Mouse (Mus musculus) gastrocnemius, postnatal 25 days (tissue): ENCODE results near the gene Draxin. TPM values are rescaled to one million over a fixed set of nuclear protein-coding genes. Genes with fewer than 3 reads are reported as not detected.
A peak's percentile ranks its signal among the peaks of the same experiment; 100 is the strongest.

Experiments used
- DNase-seq: peaks from one replicate; pipeline ENCODE4 v3.0.0; 2022
- total RNA-seq, 2 experiments: library from RNA; stranded (reverse); gene quantifications; 1 replicate in 1 of 2; 2 replicates in 1 of 2; pipeline ENCODE4 v1.2.3; 2021

Draxin gene
- total RNA-seq, 2 experiments from 2014 or later = not detected

- DNase-seq = peak; percentile 54
Measured at GRCm38 (mm10) chr4:148083176-148083899, 47.2 kb downstream of the Draxin start.

- no peak for DNase-seq
Measured at GRCm38 (mm10) chr4:148082257-148083044, 48.0 kb downstream of the Draxin start.

- no peak for DNase-seq
Measured at GRCm38 (mm10) chr4:148081201-148081600, 49.3 kb downstream of the Draxin start.

- no peak for DNase-seq
Measured at GRCm38 (mm10) chr4:148080597-148080973, 49.9 kb downstream of the Draxin start.

GRCm38 (mm10) chr4:148079944-148080596, 50.4 kb downstream of the Draxin start:
- no peak for DNase-seq

GRCm38 (mm10) chr4:148079212-148079611, 51.3 kb downstream of the Draxin start:
- DNase-seq = no peak

- no peak for DNase-seq
Measured at GRCm38 (mm10) chr4:148075881-148076280, 54.6 kb downstream of the Draxin start.

GRCm38 (mm10) chr4:148075259-148075658, 55.2 kb downstream of the Draxin start:
- DNase-seq = peak; percentile 65

- DNase-seq = no peak
Measured at GRCm38 (mm10) chr4:148074521-148075189, 55.8 kb downstream of the Draxin start.

GRCm38 (mm10) chr4:148071508-148071907, 59.0 kb downstream of the Draxin start:
- DNase-seq = peak; percentile 75

- DNase-seq = no peak
Measured at GRCm38 (mm10) chr4:148069602-148070218, 60.8 kb downstream of the Draxin start.

- DNase-seq = no peak
Measured at GRCm38 (mm10) chr4:148067346-148067745, 63.2 kb downstream of the Draxin start.

- peak; percentile 59 for DNase-seq
Measured at GRCm38 (mm10) chr4:148066401-148066744, 64.1 kb downstream of the Draxin start.

GRCm38 (mm10) chr4:148065702-148066400, 64.6 kb downstream of the Draxin start:
- no peak for DNase-seq

- no peak for DNase-seq
Measured at GRCm38 (mm10) chr4:148061086-148061480, 69.4 kb downstream of the Draxin start.

GRCm38 (mm10) chr4:148060120-148061085, 70.1 kb downstream of the Draxin start:
- DNase-seq = no peak

- no peak for DNase-seq
Measured at GRCm38 (mm10) chr4:148058993-148059392, 71.5 kb downstream of the Draxin start.

GRCm38 (mm10) chr4:148058218-148058819, 72.2 kb downstream of the Draxin start:
- no peak for DNase-seq

- no peak for DNase-seq
Measured at GRCm38 (mm10) chr4:148057661-148058209, 72.8 kb downstream of the Draxin start.
